Mouse (Mus musculus) limb, embryonic 14.5 days (tissue): ENCODE measurements around the gene Spata3. TPM values are rescaled to one million over a fixed set of nuclear protein-coding genes. Genes with fewer than 3 reads are reported as not detected.

ENCODE experiments used
- ATAC-seq: fragments of 200-750 bp; cut with Nextera tagmentation; 2 replicates; pipeline ENCODE4 v1.8.0; 2017; ENCODE audit warnings: low read depth, moderate number of reproducible peaks, moderate TSS enrichment; ENCODE audit not compliant: low FRiP score
- DNase-seq: peaks from one replicate; pipeline ENCODE4 v3.0.0-alpha.2; 2015; ENCODE audit warnings: low spot score
- H3K27ac ChIP-seq: fragments of 300-500 bp; sonication (generic); replicated peaks from 2 replicates; pipeline ENCODE4 v1.5.1; 2014; ENCODE audit warnings: low read depth, mild to moderate bottlenecking, low read length, moderate library complexity, mixed read lengths
- H3K27me3 ChIP-seq: fragments of 300-500 bp; sonication (generic); 2 replicates; pipeline ENCODE4 v1.6.1; 2014; ENCODE audit warnings: low read length, mixed read lengths; ENCODE audit not compliant: control insufficient read depth, insufficient read depth
- H3K36me3 ChIP-seq: fragments of 300-500 bp; sonication (generic); 2 replicates; pipeline ENCODE4 v1.6.1; 2014; ENCODE audit warnings: mild to moderate bottlenecking, low read length, moderate library complexity, mixed read lengths; ENCODE audit not compliant: control insufficient read depth, insufficient read depth
- H3K4me1 ChIP-seq: fragments of 300-500 bp; sonication (generic); 2 replicates; pipeline ENCODE4 v1.6.1; 2014; ENCODE audit warnings: antibody characterized with exemption, low read length, mixed read lengths; ENCODE audit not compliant: control insufficient read depth, insufficient read depth
- H3K4me2 ChIP-seq: fragments of 300-500 bp; sonication (generic); replicated peaks from 2 replicates; pipeline ENCODE4 v1.6.1; 2014; ENCODE audit warnings: low read depth, mild to moderate bottlenecking, low read length, moderate library complexity; ENCODE audit not compliant: severe bottlenecking
- H3K4me3 ChIP-seq: fragments of 300-500 bp; sonication (generic); replicated peaks from 2 replicates; pipeline ENCODE4 v1.5.1; 2014; ENCODE audit warnings: low read length
- H3K9ac ChIP-seq: fragments of 300-500 bp; sonication (generic); 2 replicates; pipeline ENCODE4 v1.6.1; 2014; ENCODE audit warnings: mild to moderate bottlenecking, low read depth, low read length, moderate library complexity; ENCODE audit not compliant: severe bottlenecking
- H3K9me3 ChIP-seq: fragments of 300-500 bp; sonication (generic); 2 replicates; pipeline ENCODE4 v1.6.1; 2016; ENCODE audit warnings: low read length; ENCODE audit not compliant: control insufficient read depth
- POLR2A ChIP-seq: fragments of 200-500 bp; IDR thresholded peaks from 2 replicates; pipeline ENCODE4 v1.8.0; 2012; ENCODE audit warnings: inconsistent platforms, mild to moderate bottlenecking, moderate library complexity, borderline replicate concordance; ENCODE audit not compliant: insufficient read depth, insufficient read length; ENCODE audit errors: extremely low read depth
- WGBS: fragments of 180-500 bp; shearing (Covaris S2); extraction: QIAGEN DNeasy Blood & Tissue Kit; methylation state at CpG from one replicate; pipeline ENCODE4 v1.1.7; 2014; 5-methylcytosine and 5-hydroxymethylcytosine counted together
- polyA plus RNA-seq, 2 experiments: library from polyadenylated mRNA; depleted of rRNA in 1 of 2; stranded (reverse) in 1 of 2; unstranded in 1 of 2; fragments of >200 nt; fragmentation: Nextera tagmentation in 1 of 2; extraction: Ambion mirVana in 1 of 2; gene quantifications; 2 replicates each; pipeline versions ENCODE4 v1.2.1 to v1.2.3; 2012 to 2014

Gene Spata3
- polyA plus RNA-seq, 2 experiments: not detected

DNA sequence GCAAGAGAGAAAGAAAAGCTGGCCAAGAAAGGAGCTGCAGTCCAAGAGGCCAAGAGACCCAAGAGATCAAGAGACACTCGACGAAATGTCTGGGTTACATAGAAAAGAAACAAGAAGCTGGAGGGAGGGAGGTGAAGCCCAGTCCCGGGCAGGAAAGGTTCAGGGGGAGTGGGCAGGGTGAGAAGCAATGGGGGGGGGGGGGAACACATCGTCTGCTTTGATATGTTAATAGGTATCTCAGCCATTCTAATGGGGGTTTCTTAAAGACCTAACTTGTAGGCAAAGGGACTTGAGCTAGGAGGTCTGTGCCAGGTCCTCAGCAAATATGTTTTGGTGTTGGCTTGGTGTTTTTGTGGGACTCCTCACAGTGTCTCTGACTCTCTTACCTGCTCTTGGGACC lies 23.1 kb upstream of the Spata3 start:
- 74% methylated on average over 3 of the region's 4 CpGs for WGBS
- H3K9me3 ChIP-seq: no peaks in the 10 kb centered on the region
- ATAC-seq: no peak

DNA sequence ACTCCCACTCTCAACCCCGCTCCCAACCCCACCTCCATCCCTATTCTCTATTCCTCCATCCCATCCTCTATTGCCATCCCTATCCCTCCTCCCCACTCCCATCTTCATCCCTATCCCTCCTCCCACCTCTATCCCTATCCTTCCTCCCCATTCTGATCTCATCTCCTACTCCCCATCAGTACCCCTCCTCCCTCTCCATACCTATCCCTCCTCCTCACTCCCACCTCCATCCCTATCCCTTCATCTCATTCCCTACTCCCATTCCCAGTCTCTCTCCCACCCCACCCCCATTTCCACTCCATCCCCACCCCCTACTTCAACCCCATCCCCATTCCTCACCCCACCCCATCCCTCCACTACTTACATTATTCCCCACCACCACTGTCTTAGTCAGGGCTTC lies 19.4 kb upstream of the Spata3 start:
- Histone ChIP-seq H3K4me2 (no peak overlapping the region), H3K36me3 (no peaks in the 10 kb centered on the region), H3K27me3 (no peaks in the 10 kb centered on the region), H3K9ac (no peak overlapping the region), H3K9me3 (no peaks in the 10 kb centered on the region), H3K27ac (no peak overlapping the region), H3K4me3 (no peak overlapping the region), H3K4me1 (no peaks in the 10 kb centered on the region)
- ATAC-seq (no peak), DNase-seq (no peak)
- 96% methylated on average over 1 of the region's 1 CpGs for WGBS
- TF ChIP-seq POLR2A: no peak

More for the DNA sequence above, 23.1 kb upstream of the Spata3 start:
- Histone ChIP-seq H3K4me3 (no peak overlapping the region), H3K36me3 (no peaks in the 10 kb centered on the region), H3K27me3 (no peaks in the 10 kb centered on the region), H3K4me2 (no peak overlapping the region), H3K4me1 (no peaks in the 10 kb centered on the region), H3K9ac (no peak overlapping the region), H3K27ac (no peak overlapping the region)
- TF ChIP-seq POLR2A: no peak
- DNase-seq: no peak

DNA sequence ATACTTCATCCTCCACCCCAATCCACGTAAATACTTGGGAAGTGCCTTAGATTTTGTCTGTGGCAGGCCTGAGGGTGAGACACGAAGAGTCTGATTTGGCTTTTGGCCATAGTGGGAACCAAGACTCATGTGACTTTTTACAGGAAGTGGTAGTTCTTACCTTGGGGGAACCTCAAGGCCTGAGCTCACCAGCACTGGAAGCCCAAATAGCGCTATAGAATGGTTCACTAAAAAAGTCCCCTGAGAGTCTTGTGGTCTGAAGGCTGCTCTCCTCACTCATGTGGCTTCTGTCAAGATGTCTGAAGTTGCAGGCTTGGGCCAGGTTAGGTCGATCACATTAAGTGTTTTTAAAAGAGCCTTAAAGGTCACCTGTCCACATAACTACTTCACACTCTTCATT lies 18.6 kb upstream of the Spata3 start:
- Histone ChIP-seq H3K9ac (no peak overlapping the region), H3K4me2 (no peak overlapping the region), H3K4me1 (no peaks in the 10 kb centered on the region), H3K27me3 (no peaks in the 10 kb centered on the region), H3K4me3 (no peak overlapping the region), H3K9me3 (no peaks in the 10 kb centered on the region), H3K36me3 (no peaks in the 10 kb centered on the region), H3K27ac (no peak overlapping the region)
- no peak for ATAC-seq
- no peak for TF ChIP-seq POLR2A
- WGBS: 75% methylated on average over 4 of the region's 4 CpGs
- no peak for DNase-seq

DNA sequence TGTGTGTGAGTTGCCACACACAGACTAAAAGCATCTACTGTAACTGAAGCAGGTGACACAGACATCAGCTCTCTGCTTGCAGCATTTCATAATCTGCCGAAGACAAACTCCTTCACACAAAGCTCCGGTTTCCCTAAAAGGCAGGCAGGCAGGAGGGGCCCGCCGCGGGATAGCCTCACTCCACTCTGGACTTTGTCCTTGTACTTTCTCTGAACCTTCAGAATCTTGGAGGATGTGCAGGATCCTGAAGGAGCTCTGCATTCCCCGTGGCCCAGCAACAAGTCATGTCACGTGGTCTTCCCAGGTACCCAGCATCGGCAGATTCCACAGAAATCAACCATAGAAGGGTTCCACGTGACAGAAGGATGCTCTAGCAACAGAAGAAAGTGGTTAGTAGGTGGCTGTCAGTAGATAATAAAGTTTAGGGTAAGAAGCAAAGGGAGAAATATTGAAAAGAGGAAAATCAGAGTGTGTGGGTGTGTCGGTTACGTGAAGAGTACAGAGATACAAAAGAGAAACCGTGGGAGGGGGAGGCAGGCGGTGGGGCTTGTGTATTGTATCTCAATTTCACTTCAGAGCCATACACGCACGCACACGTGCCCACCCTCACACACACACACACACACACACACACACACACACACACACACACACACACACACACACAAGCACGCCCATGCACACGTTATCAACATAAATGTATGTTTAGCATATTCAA lies 16.6 kb upstream of the Spata3 start:
- no peak for TF ChIP-seq POLR2A
- Histone ChIP-seq H3K4me1 (no peaks in the 10 kb centered on the region), H3K4me3 (no peak overlapping the region), H3K4me2 (no peak overlapping the region), H3K9me3 (no peaks in the 10 kb centered on the region), H3K27me3 (no peaks in the 10 kb centered on the region), H3K9ac (no peak overlapping the region), H3K36me3 (no peaks in the 10 kb centered on the region), H3K27ac (no peak overlapping the region)
- WGBS: 81% methylated on average over 18 of the region's 18 CpGs
- DNase-seq (no peak), ATAC-seq (no peak)

DNA sequence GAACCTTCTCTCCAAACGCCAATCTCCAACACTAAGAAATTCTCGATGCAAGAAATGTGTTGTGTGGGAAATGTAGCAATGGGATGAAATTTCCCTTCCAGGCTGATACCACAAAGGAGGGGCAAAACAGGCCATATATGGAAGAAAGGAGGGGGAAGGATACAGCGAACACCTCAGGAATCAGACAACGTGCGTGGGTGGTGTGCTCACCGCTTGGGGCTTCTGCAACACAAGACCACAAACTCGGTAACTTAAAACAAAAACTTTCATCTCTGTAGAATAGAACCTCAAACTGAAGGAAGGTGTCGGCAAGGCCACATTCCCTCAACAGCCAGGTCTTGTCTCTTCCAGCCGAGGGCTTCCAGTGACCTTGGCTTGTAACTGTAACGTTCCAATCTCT lies 11.1 kb upstream of the Spata3 start:
- H3K9ac ChIP-seq: no peak overlapping the region
- no peak overlapping the region for H3K4me3 ChIP-seq
- no peaks in the 10 kb centered on the region for H3K36me3 ChIP-seq
- DNase-seq (no peak), ATAC-seq (no peak)
- WGBS: 90% methylated on average over 10 of the region's 10 CpGs
- no peak overlapping the region for H3K27ac ChIP-seq
- TF ChIP-seq POLR2A: no peak
- no peaks in the 10 kb centered on the region for H3K27me3 ChIP-seq
- H3K9me3 ChIP-seq: no peaks in the 10 kb centered on the region
- no peaks in the 10 kb centered on the region for H3K4me1 ChIP-seq
- H3K4me2 ChIP-seq: no peak overlapping the region
